Comparison of ENCODE assay signal across 30 mouse cellular contexts in the genomic region with DNA sequence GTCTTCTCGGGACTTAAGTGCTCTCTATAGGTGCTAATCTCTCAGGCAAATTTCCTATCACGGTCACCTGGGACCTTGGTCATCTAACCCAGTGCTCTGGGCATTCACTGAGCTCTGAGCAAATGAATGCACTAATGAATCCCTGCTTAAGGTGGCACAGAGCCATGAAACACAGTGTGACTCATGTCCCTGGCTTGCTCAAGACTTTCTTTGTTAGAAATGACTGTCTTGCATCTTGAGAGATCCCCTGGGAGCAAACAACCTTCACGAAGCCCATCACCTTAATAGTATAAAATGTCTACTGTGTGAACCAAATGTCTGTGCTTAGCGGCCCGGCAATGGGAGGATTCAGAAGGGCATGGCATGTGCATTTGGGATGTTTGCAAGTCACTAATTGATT.
DNase-seq lines count a peak whose midpoint lies in the region; ATAC-seq and TF ChIP-seq lines count a peak whose summit lies in the region.
"Had no signal": no experiment of that assay in that cellular context is flagged by ENCODE, and none has a peak within 500 bp of the region (broad histone marks: within the 10 kb centered on the region; RNA-seq: fewer than 3 reads in every experiment).

No protein-coding gene starts in this region.

- no peaks in the 10 kb centered on the region for H3K9me3 ChIP-seq in hindbrain, postnatal 0 days (ENCODE audit: low read length)
- H3K9me3 ChIP-seq in hindbrain, embryonic 13.5 days = no peaks in the 10 kb centered on the region
- H3K9me3 ChIP-seq: embryonic facial prominence, embryonic 10.5 days; embryonic facial prominence, embryonic 15.5 days; heart, embryonic 13.5 days; hindbrain, embryonic 15.5 days; kidney, embryonic 15.5 days; liver, embryonic 12.5 days; midbrain, embryonic 10.5 days; midbrain, embryonic 15.5 days; neural tube, embryonic 13.5 days; stomach, embryonic 15.5 days had no signal

- no peak for TF ChIP-seq POLR2A in brain, embryonic 14.5 days (IDR thresholded peaks at IDR 0.05; ENCODE audit: borderline replicate concordance, extremely low read depth, insufficient read depth, insufficient read length, poor library complexity, severe bottlenecking)

- H3K36me3 ChIP-seq in hindbrain, postnatal 0 days (ENCODE audit: insufficient read depth, low read length) = no peaks in the 10 kb centered on the region
- no peaks in the 10 kb centered on the region for H3K36me3 ChIP-seq in hindbrain, embryonic 13.5 days
- H3K36me3 ChIP-seq: embryonic facial prominence, embryonic 10.5 days; embryonic facial prominence, embryonic 15.5 days; heart, embryonic 13.5 days; hindbrain, embryonic 15.5 days; kidney, embryonic 15.5 days; liver, embryonic 12.5 days; midbrain, embryonic 10.5 days; midbrain, embryonic 15.5 days; neural tube, embryonic 13.5 days; stomach, embryonic 15.5 days had no signal

- peak; percentile 18 for DNase-seq in adrenal gland, adult 2 months
- no peak for DNase-seq in adrenal gland, postnatal 4 days (ENCODE audit: low spot score in 2 of 2)
- DNase-seq in hindbrain, postnatal 0 days (ENCODE audit: low spot score) = peak; percentile 40
- DNase-seq in Muller cell, postnatal 12 days (ENCODE audit: inconsistent ontology term) = peak; percentile 75
- DNase-seq in brain, embryonic 14.5 days (ENCODE audit: low read depth) = peak; percentile 25
- no peak for DNase-seq in retina, postnatal 1 day
- DNase-seq: cerebellum, adult 11-12 months; gastrocnemius, postnatal 25 days; heart, adult 2 months; heart, postnatal 10 days; kidney, adult 18-20 months; kidney, postnatal 36 days; left cerebral cortex, postnatal 4 days; liver, postnatal 0 days; thymus, postnatal 14 days had no signal

- TF ChIP-seq CTCF in hindbrain, postnatal 0 days (IDR thresholded peaks at IDR 0.05; ENCODE audit: low read depth) = no peak
- TF ChIP-seq CTCF in brain, embryonic 14.5 days (IDR thresholded peaks at IDR 0.05; ENCODE audit: borderline replicate concordance, extremely low read depth, insufficient read depth, insufficient read length) = no peak

- ATAC-seq in hindbrain, postnatal 0 days = no peak
- ATAC-seq in hindbrain, embryonic 13.5 days (ENCODE audit: low FRiP score) = no peak
- no peak for ATAC-seq in monocyte, adult 5-6 weeks (replicated peaks; ENCODE audit: insufficient number of reproducible peaks, low FRiP score, low TSS enrichment, poor library complexity, severe bottlenecking)
- ATAC-seq: activated CD4-positive, CD25-positive, alpha-beta regulatory T cell, adult 4 months; forebrain, embryonic 14.5 days; liver, embryonic 12.5 days; liver, postnatal 0 days; midbrain, embryonic 15.5 days had no signal

- H3K27ac ChIP-seq in hindbrain, postnatal 0 days = no peak overlapping the region
- H3K27ac ChIP-seq in hindbrain, embryonic 13.5 days = no peak overlapping the region
- H3K27ac ChIP-seq: embryonic facial prominence, embryonic 10.5 days; embryonic facial prominence, embryonic 15.5 days; heart, adult 2 months; heart, embryonic 13.5 days; hindbrain, embryonic 15.5 days; kidney, embryonic 15.5 days; layer of hippocampus, adult 2 months; liver, embryonic 12.5 days; midbrain, embryonic 10.5 days; midbrain, embryonic 15.5 days; neural tube, embryonic 13.5 days; stomach, embryonic 15.5 days had no signal

- no peak overlapping the region for H3K9ac ChIP-seq in hindbrain, postnatal 0 days (replicated peaks; ENCODE audit: low read length)
- no peak overlapping the region for H3K9ac ChIP-seq in hindbrain, embryonic 13.5 days
- H3K9ac ChIP-seq: embryonic facial prominence, embryonic 15.5 days; heart, embryonic 13.5 days; hindbrain, embryonic 15.5 days; kidney, embryonic 15.5 days; liver, embryonic 12.5 days; liver, postnatal 0 days; midbrain, embryonic 15.5 days; neural tube, embryonic 13.5 days; stomach, embryonic 15.5 days had no signal

- H3K4me1 ChIP-seq in hindbrain, postnatal 0 days (ENCODE audit: insufficient read depth, low read length) = 0 out of 2 replicates have a peak, but pooled peaks cover 3% of the 10 kb centered on the region
- H3K4me1 ChIP-seq in hindbrain, embryonic 13.5 days (replicated peaks) = peaks cover 10% of the 10 kb centered on the region; the same call in 1 of the 2 replicates
- H3K4me1 ChIP-seq: embryonic facial prominence, embryonic 10.5 days; embryonic facial prominence, embryonic 15.5 days; heart, embryonic 13.5 days; liver, embryonic 12.5 days; stomach, embryonic 15.5 days had no signal

- no peak overlapping the region for H3K4me3 ChIP-seq in hindbrain, postnatal 0 days (ENCODE audit: low read length)
- H3K4me3 ChIP-seq in hindbrain, embryonic 13.5 days = no peak overlapping the region
- H3K4me3 ChIP-seq: embryonic facial prominence, embryonic 10.5 days; embryonic facial prominence, embryonic 15.5 days; heart, adult 2 months; heart, embryonic 13.5 days; hindbrain, embryonic 15.5 days; kidney, embryonic 15.5 days; layer of hippocampus, adult 2 months; liver, embryonic 12.5 days; midbrain, embryonic 10.5 days; midbrain, embryonic 15.5 days; neural tube, embryonic 13.5 days; stomach, embryonic 15.5 days had no signal

- H3K4me2 ChIP-seq in hindbrain, postnatal 0 days (ENCODE audit: low read depth, low read length) = no peak overlapping the region
- no peak overlapping the region for H3K4me2 ChIP-seq in hindbrain, embryonic 13.5 days
- H3K4me2 ChIP-seq: embryonic facial prominence, embryonic 15.5 days; heart, embryonic 13.5 days; hindbrain, embryonic 15.5 days; kidney, embryonic 15.5 days; liver, embryonic 12.5 days; midbrain, embryonic 15.5 days; neural tube, embryonic 13.5 days; stomach, embryonic 15.5 days had no signal

- no peaks in the 10 kb centered on the region for H3K27me3 ChIP-seq in hindbrain, postnatal 0 days (ENCODE audit: insufficient read depth, low read length)
- no peaks in the 10 kb centered on the region for H3K27me3 ChIP-seq in hindbrain, embryonic 13.5 days
- H3K27me3 ChIP-seq: embryonic facial prominence, embryonic 15.5 days; heart, embryonic 13.5 days; hindbrain, embryonic 15.5 days; liver, embryonic 12.5 days; midbrain, embryonic 15.5 days; stomach, embryonic 15.5 days had no signal

- 56% methylated on average over 5 of the region's 5 CpGs for WGBS in hindbrain, postnatal 0 days
- WGBS in hindbrain, embryonic 13.5 days = 73% methylated on average over 5 of the region's 5 CpGs

Comparison
In these comparisons a context has a peak if more than half of its experiments do, and no peak if none do; other contexts are left out.
1. DNase-seq: peak in adrenal gland, adult 2 months (single experiment), hindbrain, postnatal 0 days (single experiment), Muller cell, postnatal 12 days (single experiment) and brain, embryonic 14.5 days (single experiment); none in adrenal gland, postnatal 4 days (0 of 2) and retina, postnatal 1 day (single experiment).